Mouse (Mus musculus): ENCODE results near the gene Stard7. TPM values are rescaled to one million over a fixed set of nuclear protein-coding genes. Genes with fewer than 3 reads are reported as not detected.

Gene Stard7
- polyA plus RNA-seq (2014; fragmentation: Nextera tagmentation; extraction: Ambion mirVana), result 72.7 and 77.0 TPM in 2 replicates

DNA sequence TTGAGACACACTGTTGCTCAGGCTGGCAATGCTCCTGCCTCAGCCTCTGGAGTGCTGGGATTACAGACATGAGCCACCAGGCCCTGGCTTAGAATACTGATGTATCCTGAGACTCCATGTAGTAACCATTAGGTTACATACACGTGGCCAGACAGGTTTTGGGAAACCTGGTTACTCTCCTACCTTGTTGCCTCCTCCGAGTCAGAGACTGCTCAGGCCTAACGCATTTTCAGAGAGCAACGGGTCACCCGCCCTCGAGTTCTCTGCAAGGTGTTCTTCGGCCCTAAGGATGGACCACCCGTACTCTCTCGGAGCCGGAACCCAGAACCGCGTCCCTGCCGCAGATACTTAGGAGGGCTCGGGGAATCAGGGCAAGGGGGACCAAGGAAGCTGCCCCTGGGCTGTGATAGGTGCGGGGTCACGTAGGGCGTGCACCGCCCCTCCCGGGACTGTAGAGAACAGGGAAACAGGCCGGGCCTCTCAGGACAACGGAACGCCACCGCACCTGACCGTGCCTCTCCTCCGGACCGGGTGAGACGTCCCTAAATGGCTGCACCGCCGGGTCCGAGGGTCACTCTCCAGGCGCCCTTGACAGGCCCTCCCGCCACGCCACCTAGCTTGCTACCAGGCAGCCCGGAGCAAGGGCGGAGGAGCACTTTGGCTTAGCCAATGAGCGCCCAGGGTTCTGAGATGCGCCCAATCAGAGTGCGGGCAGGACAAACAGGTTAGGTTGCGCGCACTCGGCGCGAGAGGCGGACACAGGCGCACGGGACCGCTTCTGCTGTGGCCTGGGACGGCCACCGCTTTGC lies at the start of gene Stard7:
Stard7 (plus strand) TSS at position 728 of the 809 bp plus-strand sequence.
- peak within 1 kb of the TSS; percentile 80 for H3K9ac ChIP-seq (replicated peaks; ENCODE audit: low read depth, low read length)
- no peaks in the 10 kb centered on the region for H3K9me3 ChIP-seq (ENCODE audit: control insufficient read depth, low read depth, low read length)
- WGBS, result under 1% methylated on average over 49 of the region's 49 CpGs
- peak within 1 kb of the TSS; percentile 98 for H3K4me3 ChIP-seq (ENCODE audit: low read depth, low read length)
- no peaks in the 10 kb centered on the region for H3K36me3 ChIP-seq (ENCODE audit: control insufficient read depth, insufficient read depth, low read length)
- H3K4me2 ChIP-seq (replicated peaks; ENCODE audit: low read depth, low read length), result peak within 1 kb of the TSS; percentile 83
- H3K4me1 ChIP-seq (ENCODE audit: control insufficient read depth, insufficient read depth, low read length), result peaks cover 6% of the 10 kb centered on the region
- H3K27ac ChIP-seq (ENCODE audit: low read length), result peak within 1 kb of the TSS; percentile 94
- ATAC-seq (ENCODE audit: insufficient number of reproducible peaks, insufficient read depth, low FRiP score, low read depth), result peak; percentile 97
- H3K27me3 ChIP-seq (ENCODE audit: control insufficient read depth, insufficient read depth, low read length), result no peaks in the 10 kb centered on the region

DNA sequence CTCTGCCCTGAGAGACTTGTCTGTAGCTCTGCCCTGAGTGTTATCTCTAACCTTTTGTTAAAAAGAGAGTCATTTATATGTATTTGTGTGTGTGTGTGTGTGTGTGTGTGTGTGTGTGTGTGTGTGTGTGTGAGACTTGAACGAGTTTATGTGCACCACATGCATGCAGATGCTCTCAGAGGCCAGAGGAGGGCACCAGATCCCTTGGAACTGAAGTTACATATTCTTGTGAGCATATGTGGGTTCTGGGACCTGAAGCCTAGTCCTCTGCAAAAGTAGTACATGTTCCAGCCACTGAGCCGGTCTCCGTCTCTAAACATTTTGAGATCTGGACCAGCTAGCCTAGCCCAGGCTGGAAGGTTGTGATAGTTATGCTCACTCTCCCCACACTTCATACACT lies 44.8 kb upstream of the Stard7 start:
- Histone ChIP-seq H3K27me3 (ENCODE audit: control insufficient read depth, insufficient read depth, low read length) (no peaks in the 10 kb centered on the region), H3K36me3 (ENCODE audit: control insufficient read depth, insufficient read depth, low read length) (peaks cover 88% of the 10 kb centered on the region), H3K4me2 (replicated peaks; ENCODE audit: low read depth, low read length) (no peak overlapping the region), H3K9ac (replicated peaks; ENCODE audit: low read depth, low read length) (no peak overlapping the region), H3K4me1 (ENCODE audit: control insufficient read depth, insufficient read depth, low read length) (no peaks in the 10 kb centered on the region), H3K9me3 (ENCODE audit: control insufficient read depth, low read depth, low read length) (no peaks in the 10 kb centered on the region), H3K4me3 (ENCODE audit: low read depth, low read length) (no peak overlapping the region), H3K27ac (ENCODE audit: low read length) (no peak overlapping the region)
- 96% methylated on average over 3 of the region's 3 CpGs for WGBS
- no peak for ATAC-seq (ENCODE audit: insufficient number of reproducible peaks, insufficient read depth, low FRiP score, low read depth)

DNA sequence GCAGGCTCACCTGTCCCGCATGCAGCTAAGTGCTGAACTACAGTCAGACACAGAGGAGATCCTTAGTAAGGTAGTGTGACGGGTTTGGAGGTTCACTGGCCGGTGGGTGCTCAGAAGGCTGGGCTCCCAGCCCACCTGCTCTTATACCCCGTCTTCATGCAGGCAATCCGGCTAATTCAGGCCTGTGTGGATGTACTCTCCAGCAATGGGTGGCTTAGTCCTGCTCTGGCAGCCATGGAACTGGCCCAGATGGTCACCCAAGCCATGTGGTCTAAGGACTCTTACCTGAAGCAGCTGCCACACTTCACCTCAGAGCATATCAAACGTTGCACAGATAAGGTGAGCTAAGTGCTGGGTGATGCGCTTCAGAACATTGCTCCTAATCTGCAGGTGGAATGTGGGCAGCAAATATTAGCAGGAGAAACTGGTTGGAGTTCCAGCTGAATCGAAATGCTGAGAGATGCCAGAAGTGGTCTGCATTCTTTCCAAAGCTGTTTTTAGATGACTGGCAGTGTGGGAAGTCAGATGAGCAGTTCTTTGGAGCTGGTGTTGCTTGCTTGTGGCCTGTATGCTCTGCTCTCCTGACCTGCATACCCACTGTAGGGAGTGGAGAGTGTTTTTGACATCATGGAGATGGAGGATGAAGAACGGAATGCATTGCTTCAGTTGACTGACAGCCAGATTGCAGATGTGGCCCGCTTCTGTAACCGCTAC lies 32.0 kb upstream of the Stard7 start:
- no peak overlapping the region for H3K9ac ChIP-seq (replicated peaks; ENCODE audit: low read depth, low read length)
- H3K4me3 ChIP-seq (ENCODE audit: low read depth, low read length), result no peak overlapping the region
- ATAC-seq (ENCODE audit: insufficient number of reproducible peaks, insufficient read depth, low FRiP score, low read depth), result no peak
- no peaks in the 10 kb centered on the region for H3K4me1 ChIP-seq (ENCODE audit: control insufficient read depth, insufficient read depth, low read length)
- H3K4me2 ChIP-seq (replicated peaks; ENCODE audit: low read depth, low read length), result no peak overlapping the region
- 90% methylated on average over 11 of the region's 11 CpGs for WGBS
- H3K36me3 ChIP-seq (ENCODE audit: control insufficient read depth, insufficient read depth, low read length), result peaks cover 84% of the 10 kb centered on the region
- no peaks in the 10 kb centered on the region for H3K9me3 ChIP-seq (ENCODE audit: control insufficient read depth, low read depth, low read length)
- no peak overlapping the region for H3K27ac ChIP-seq (ENCODE audit: low read length)
- no peaks in the 10 kb centered on the region for H3K27me3 ChIP-seq (ENCODE audit: control insufficient read depth, insufficient read depth, low read length)

DNA sequence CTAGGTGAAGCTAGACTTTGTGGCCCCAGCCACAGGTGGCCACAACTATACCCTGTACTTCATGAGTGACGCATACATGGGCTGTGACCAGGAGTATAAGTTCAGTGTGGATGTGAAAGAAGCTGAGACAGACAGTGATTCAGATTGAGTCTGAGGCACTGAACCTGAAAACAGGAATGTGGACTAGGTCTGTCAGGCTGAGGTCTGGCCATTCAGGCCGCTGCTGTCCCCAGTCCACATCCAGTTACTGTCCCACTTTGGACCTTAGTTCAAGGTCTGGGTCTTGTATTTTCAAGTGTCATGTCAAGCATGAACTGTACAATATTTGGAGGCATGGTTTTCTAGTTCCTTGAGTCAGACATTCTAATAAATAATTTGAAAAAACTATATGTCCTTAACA lies 30.0 kb upstream of the Stard7 start:
- no peaks in the 10 kb centered on the region for H3K9me3 ChIP-seq (ENCODE audit: control insufficient read depth, low read depth, low read length)
- H3K4me3 ChIP-seq (ENCODE audit: low read depth, low read length), result no peak overlapping the region
- 94% methylated on average over 2 of the region's 2 CpGs for WGBS
- H3K27me3 ChIP-seq (ENCODE audit: control insufficient read depth, insufficient read depth, low read length), result no peaks in the 10 kb centered on the region
- no peaks in the 10 kb centered on the region for H3K4me1 ChIP-seq (ENCODE audit: control insufficient read depth, insufficient read depth, low read length)
- H3K27ac ChIP-seq (ENCODE audit: low read length), result no peak overlapping the region
- no peak for ATAC-seq (ENCODE audit: insufficient number of reproducible peaks, insufficient read depth, low FRiP score, low read depth)
- no peak overlapping the region for H3K9ac ChIP-seq (replicated peaks; ENCODE audit: low read depth, low read length)
- no peak overlapping the region for H3K4me2 ChIP-seq (replicated peaks; ENCODE audit: low read depth, low read length)
- peaks cover 75% of the 10 kb centered on the region for H3K36me3 ChIP-seq (ENCODE audit: control insufficient read depth, insufficient read depth, low read length)

DNA sequence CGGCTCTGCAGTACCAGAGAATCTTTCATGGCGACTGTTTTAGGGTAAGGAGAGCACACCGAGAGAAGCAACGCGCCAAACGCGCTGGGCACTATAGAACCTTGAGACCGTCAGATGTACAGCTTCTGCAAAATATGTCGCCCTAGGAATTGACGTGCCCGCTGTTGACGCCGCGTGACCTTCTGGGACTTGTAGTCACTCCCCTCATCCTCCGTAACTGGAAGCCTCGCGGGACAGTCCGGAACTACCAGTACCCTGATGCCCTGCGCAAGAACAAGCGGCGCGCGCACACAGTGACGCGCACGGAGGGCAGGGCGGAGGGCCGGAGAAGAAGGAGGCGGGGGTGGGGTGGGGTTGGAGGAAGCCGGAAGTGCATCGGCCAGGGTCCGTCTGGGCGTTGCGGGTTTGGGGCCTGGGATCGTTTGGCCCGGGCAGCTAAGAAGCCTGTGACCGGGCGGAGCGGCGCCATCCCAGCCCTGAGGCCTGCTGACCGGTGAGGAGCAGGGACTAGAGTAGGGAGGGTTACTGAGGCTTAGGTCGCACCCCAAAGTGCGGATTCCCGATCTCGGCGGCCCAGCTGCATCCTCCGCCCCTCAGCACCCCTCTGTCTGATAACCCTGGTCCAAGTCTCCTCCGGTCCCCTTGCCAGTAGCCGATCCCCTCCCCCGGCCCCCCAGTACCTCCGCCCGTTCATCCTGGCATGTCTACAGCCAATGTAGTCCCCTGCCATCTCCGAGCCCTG lies 22.3 kb upstream of the Stard7 start, which contains the start of the genes Ciao1 and Tmem127:
Ciao1 (minus strand) TSS at position 225 of the 742 bp plus-strand sequence.
Tmem127 (plus strand) TSS at position 317 of the 742 bp plus-strand sequence.
- WGBS, result under 1% methylated on average over 53 of the region's 53 CpGs
- Histone ChIP-seq H3K9ac (replicated peaks; ENCODE audit: low read depth, low read length) (peak within 1 kb of the TSS; percentile 75), H3K27ac (ENCODE audit: low read length) (peak within 1 kb of the TSS; percentile 56; the same call in 1 of the 2 replicates), H3K36me3 (ENCODE audit: control insufficient read depth, insufficient read depth, low read length) (peaks cover 17% of the 10 kb centered on the region), H3K4me1 (ENCODE audit: control insufficient read depth, insufficient read depth, low read length) (peaks cover 25% of the 10 kb centered on the region), H3K4me2 (replicated peaks; ENCODE audit: low read depth, low read length) (peak within 1 kb of the TSS; percentile 98), H3K9me3 (ENCODE audit: control insufficient read depth, low read depth, low read length) (no peaks in the 10 kb centered on the region), H3K4me3 (ENCODE audit: low read depth, low read length) (peak within 1 kb of the TSS; percentile 80), H3K27me3 (ENCODE audit: control insufficient read depth, insufficient read depth, low read length) (no peaks in the 10 kb centered on the region)
- peak; percentile 99 for ATAC-seq (ENCODE audit: insufficient number of reproducible peaks, insufficient read depth, low FRiP score, low read depth)

DNA sequence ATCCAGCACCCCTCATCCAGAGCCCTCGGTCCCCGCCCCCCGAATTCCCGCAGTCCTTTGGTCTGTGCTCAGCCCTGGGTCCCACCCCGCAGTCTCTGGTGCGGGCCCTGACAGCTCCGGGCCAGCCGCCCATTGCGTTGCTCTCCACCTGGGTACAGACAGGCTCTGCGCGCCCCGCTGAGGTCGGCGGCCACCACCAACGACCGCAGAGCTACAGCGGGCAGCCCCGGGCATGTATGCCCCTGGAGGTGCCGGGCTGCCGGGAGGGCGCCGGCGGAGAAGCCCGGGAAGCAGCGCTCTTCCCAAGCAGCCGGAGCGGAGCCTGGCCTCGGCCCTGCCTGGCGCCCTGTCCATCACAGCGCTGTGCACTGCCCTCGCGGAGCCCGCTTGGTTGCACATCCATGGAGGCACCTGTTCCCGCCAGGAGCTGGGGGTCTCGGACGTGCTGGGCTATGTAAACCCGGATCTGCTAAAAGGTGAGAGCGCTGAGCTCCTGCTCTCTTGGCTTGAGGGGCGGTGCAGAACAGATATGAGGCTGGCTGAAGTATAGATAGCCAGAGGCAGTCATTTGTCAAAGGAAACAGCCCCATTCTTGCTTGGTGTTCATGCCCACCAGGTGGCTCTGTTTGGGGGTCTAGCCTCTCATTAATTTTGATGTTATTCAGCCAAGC lies 21.5 kb upstream of the Stard7 start:
- Histone ChIP-seq H3K9ac (replicated peaks; ENCODE audit: low read depth, low read length) (peak overlapping the region; percentile 75), H3K27ac (ENCODE audit: low read length) (peak overlapping the region; percentile 56; the same call in 1 of the 2 replicates), H3K9me3 (ENCODE audit: control insufficient read depth, low read depth, low read length) (no peaks in the 10 kb centered on the region), H3K27me3 (ENCODE audit: control insufficient read depth, insufficient read depth, low read length) (no peaks in the 10 kb centered on the region), H3K36me3 (ENCODE audit: control insufficient read depth, insufficient read depth, low read length) (peaks cover 14% of the 10 kb centered on the region), H3K4me2 (replicated peaks; ENCODE audit: low read depth, low read length) (peak overlapping the region; percentile 98), H3K4me1 (ENCODE audit: control insufficient read depth, insufficient read depth, low read length) (peaks cover 25% of the 10 kb centered on the region), H3K4me3 (ENCODE audit: low read depth, low read length) (peak overlapping the region; percentile 80)
- peak; percentile 35 for ATAC-seq (ENCODE audit: insufficient number of reproducible peaks, insufficient read depth, low FRiP score, low read depth)
- under 1% methylated on average over 37 of the region's 39 CpGs for WGBS

DNA sequence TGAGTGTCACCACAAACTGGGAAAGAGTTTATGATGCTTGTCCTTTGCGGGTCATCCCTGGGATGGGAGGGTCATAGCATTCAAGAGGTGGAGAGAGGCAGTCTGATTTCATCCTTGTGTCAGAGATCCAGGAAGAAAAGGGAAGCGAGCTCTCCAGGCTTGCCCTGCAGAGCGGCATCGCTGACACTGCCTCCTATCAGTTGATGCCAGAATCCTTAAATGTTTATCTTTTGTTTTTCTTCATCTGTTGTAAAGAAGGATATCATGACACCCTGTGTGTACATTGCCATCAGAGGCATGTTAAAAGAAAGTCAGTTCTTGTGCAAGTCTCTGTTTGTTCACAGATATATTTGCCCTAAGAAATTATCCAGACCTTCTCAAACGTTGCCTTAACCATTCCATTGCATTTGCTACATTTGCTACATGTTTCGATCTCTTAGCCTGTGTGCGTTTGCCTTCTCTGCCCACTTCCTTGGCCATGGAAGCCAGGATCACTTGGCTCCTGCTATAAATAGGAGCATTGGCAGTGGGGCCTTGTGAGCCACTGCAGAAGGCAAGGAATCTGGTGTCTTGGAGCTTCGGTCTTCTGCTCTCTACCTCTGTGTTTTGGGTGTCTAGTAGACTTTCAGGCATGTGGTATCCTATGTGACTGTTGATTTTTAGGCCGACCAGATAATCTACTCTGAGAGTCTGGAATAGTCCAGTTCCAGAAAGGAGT lies 19.6 kb upstream of the Stard7 start:
- no peak overlapping the region for H3K4me2 ChIP-seq (replicated peaks; ENCODE audit: low read depth, low read length)
- no peak overlapping the region for H3K9ac ChIP-seq (replicated peaks; ENCODE audit: low read depth, low read length)
- peaks cover 4% of the 10 kb centered on the region; the same call in 1 of the 2 replicates for H3K36me3 ChIP-seq (ENCODE audit: control insufficient read depth, insufficient read depth, low read length)
- no peak overlapping the region for H3K4me3 ChIP-seq (ENCODE audit: low read depth, low read length)
- peaks cover 25% of the 10 kb centered on the region for H3K4me1 ChIP-seq (ENCODE audit: control insufficient read depth, insufficient read depth, low read length)
- H3K27ac ChIP-seq (ENCODE audit: low read length), result no peak overlapping the region
- H3K27me3 ChIP-seq (ENCODE audit: control insufficient read depth, insufficient read depth, low read length), result no peaks in the 10 kb centered on the region
- no peak for ATAC-seq (ENCODE audit: insufficient number of reproducible peaks, insufficient read depth, low FRiP score, low read depth)
- no peaks in the 10 kb centered on the region for H3K9me3 ChIP-seq (ENCODE audit: control insufficient read depth, low read depth, low read length)
- WGBS, result 89% methylated on average over 9 of the region's 9 CpGs

Measured in stomach, embryonic 14.5 days (tissue).